Mouse (Mus musculus) hindbrain, embryonic 14.5 days (tissue): ENCODE measurements around the gene Map4k5. TPM values are rescaled to one million over a fixed set of nuclear protein-coding genes. Genes with fewer than 3 reads are reported as not detected.

ENCODE experiments used
- ATAC-seq: fragments of 200-750 bp; cut with Nextera tagmentation; 2 replicates; pipeline ENCODE4 v1.8.0; 2017; ENCODE audit warnings: moderate number of reproducible peaks, mild to moderate bottlenecking, moderate TSS enrichment, moderate library complexity; ENCODE audit not compliant: low FRiP score
- DNase-seq: peaks from one replicate; pipeline ENCODE4 v3.0.0-alpha.2; 2015; ENCODE audit warnings: low spot score
- H3K27ac ChIP-seq: fragments of 300-500 bp; sonication (generic); 2 replicates; pipeline ENCODE4 v1.5.1; 2014; ENCODE audit warnings: mild to moderate bottlenecking, moderate library complexity
- H3K27me3 ChIP-seq: fragments of 300-500 bp; sonication (generic); 2 replicates; pipeline ENCODE4 v1.6.1; 2014; ENCODE audit warnings: mild to moderate bottlenecking, low read length, mixed read lengths; ENCODE audit not compliant: control insufficient read depth, insufficient read depth
- H3K36me3 ChIP-seq: fragments of 300-500 bp; sonication (generic); replicated peaks from 2 replicates; pipeline ENCODE4 v1.6.1; 2014; ENCODE audit not compliant: control insufficient read depth, insufficient read depth
- H3K4me1 ChIP-seq: fragments of 300-500 bp; sonication (generic); replicated peaks from 2 replicates; pipeline ENCODE4 v1.6.1; 2014; ENCODE audit warnings: antibody characterized with exemption, low read length, mixed read lengths; ENCODE audit not compliant: control insufficient read depth, insufficient read depth
- H3K4me2 ChIP-seq: fragments of 300-500 bp; sonication (generic); replicated peaks from 2 replicates; pipeline ENCODE4 v1.6.1; 2014; ENCODE audit warnings: mild to moderate bottlenecking, moderate library complexity
- H3K4me3 ChIP-seq: fragments of 300-500 bp; sonication (generic); replicated peaks from 2 replicates; pipeline ENCODE4 v1.5.1; 2014; ENCODE audit warnings: mild to moderate bottlenecking, low read length
- H3K9ac ChIP-seq: fragments of 300-500 bp; sonication (generic); 2 replicates; pipeline ENCODE4 v1.6.1; 2014
- H3K9me3 ChIP-seq: fragments of 300-500 bp; sonication (generic); 2 replicates; pipeline ENCODE4 v1.6.1; 2016; ENCODE audit warnings: low read length; ENCODE audit not compliant: control insufficient read depth
- WGBS: fragments of 180-500 bp; shearing (Covaris S2); extraction: QIAGEN DNeasy Blood & Tissue Kit; methylation state at CpG from one replicate; pipeline ENCODE4 v1.1.7; 2014; 5-methylcytosine and 5-hydroxymethylcytosine counted together
- polyA plus RNA-seq: library from polyadenylated mRNA; unstranded; fragments of >200 nt; fragmentation: Nextera tagmentation; extraction: Ambion mirVana; gene quantifications from 2 replicates; pipeline ENCODE4 v1.2.1, GENCODE M21; 2014

The Map4k5 gene
- polyA plus RNA-seq, 1 experiment from 2014 or later: 37.7 TPM

- 95% methylated on average over 12 of the region's 12 CpGs for WGBS
- H3K36me3 ChIP-seq: peaks cover 36% of the 10 kb centered on the region
- ATAC-seq: no peak
These were observed 37.2 kb downstream of the Map4k5 start for GRCm38 (mm10) chr12:69855641-69856300.

GRCm38 (mm10) chr12:69853942-69854341 lies 39.1 kb downstream of the Map4k5 start:
- ATAC-seq: no peak
- 86% methylated on average over 2 of the region's 2 CpGs for WGBS

More at GRCm38 (mm10) chr12:69855641-69856300, 37.2 kb downstream of the Map4k5 start:
- H3K27ac ChIP-seq: no peak overlapping the region
- no peaks in the 10 kb centered on the region for H3K4me1 ChIP-seq
- H3K9me3 ChIP-seq: no peaks in the 10 kb centered on the region
- H3K4me3 ChIP-seq: no peak overlapping the region
- no peak overlapping the region for H3K9ac ChIP-seq
- H3K4me2 ChIP-seq: no peak overlapping the region
- no peak for DNase-seq
- H3K27me3 ChIP-seq: no peaks in the 10 kb centered on the region

GRCm38 (mm10) chr12:69853387-69853786 lies 39.6 kb downstream of the Map4k5 start:
- H3K27ac ChIP-seq: no peak overlapping the region
- H3K27me3 ChIP-seq: no peaks in the 10 kb centered on the region
- H3K4me1 ChIP-seq: no peaks in the 10 kb centered on the region
- no peak for ATAC-seq
- H3K4me3 ChIP-seq: no peak overlapping the region
- WGBS: 88% methylated on average over 11 of the region's 11 CpGs
- H3K9ac ChIP-seq: no peak overlapping the region
- H3K4me2 ChIP-seq: no peak overlapping the region
- peaks cover 49% of the 10 kb centered on the region for H3K36me3 ChIP-seq
- DNase-seq: no peak
- H3K9me3 ChIP-seq: no peaks in the 10 kb centered on the region

More at GRCm38 (mm10) chr12:69853942-69854341, 39.1 kb downstream of the Map4k5 start:
- H3K27me3 ChIP-seq: no peaks in the 10 kb centered on the region
- no peak overlapping the region for H3K4me3 ChIP-seq
- no peaks in the 10 kb centered on the region for H3K4me1 ChIP-seq
- H3K9me3 ChIP-seq: no peaks in the 10 kb centered on the region
- no peak overlapping the region for H3K27ac ChIP-seq
- no peak for DNase-seq
- H3K9ac ChIP-seq: no peak overlapping the region
- no peak overlapping the region for H3K4me2 ChIP-seq
- H3K36me3 ChIP-seq: peaks cover 43% of the 10 kb centered on the region

GRCm38 (mm10) chr12:69852288-69852687 lies 40.7 kb downstream of the Map4k5 start:
- no peak overlapping the region for H3K27ac ChIP-seq
- H3K4me3 ChIP-seq: no peak overlapping the region
- H3K36me3 ChIP-seq: peaks cover 59% of the 10 kb centered on the region
- DNase-seq: no peak
- no peak overlapping the region for H3K4me2 ChIP-seq
- no peaks in the 10 kb centered on the region for H3K4me1 ChIP-seq
- no peak for ATAC-seq
- no peaks in the 10 kb centered on the region for H3K9me3 ChIP-seq
- WGBS: 81% methylated on average over 9 of the region's 9 CpGs
- H3K9ac ChIP-seq: no peak overlapping the region
- H3K27me3 ChIP-seq: no peaks in the 10 kb centered on the region

- Histone ChIP-seq H3K27ac (no peak overlapping the region), H3K4me1 (peaks cover 7% of the 10 kb centered on the region; the same call in 1 of the 2 replicates), H3K9me3 (no peaks in the 10 kb centered on the region), H3K36me3 (peaks cover 69% of the 10 kb centered on the region), H3K9ac (no peak overlapping the region), H3K27me3 (no peaks in the 10 kb centered on the region), H3K4me2 (no peak overlapping the region), H3K4me3 (no peak overlapping the region)
- 93% methylated on average over 12 of the region's 12 CpGs for WGBS
- ATAC-seq: no peak
- no peak for DNase-seq
These were observed 44.7 kb downstream of the Map4k5 start for GRCm38 (mm10) chr12:69848083-69848878.

GRCm38 (mm10) chr12:69846499-69846898 lies 46.5 kb downstream of the Map4k5 start:
- peaks cover 65% of the 10 kb centered on the region for H3K36me3 ChIP-seq
- no peaks in the 10 kb centered on the region for H3K27me3 ChIP-seq
- DNase-seq (no peak), ATAC-seq (no peak)
- H3K4me2 ChIP-seq: no peak overlapping the region
- no peaks in the 10 kb centered on the region for H3K9me3 ChIP-seq
- no peak overlapping the region for H3K9ac ChIP-seq
- H3K27ac ChIP-seq: no peak overlapping the region
- H3K4me3 ChIP-seq: no peak overlapping the region
- WGBS: 95% methylated on average over 9 of the region's 9 CpGs
- peaks cover 14% of the 10 kb centered on the region; the same call in 1 of the 2 replicates for H3K4me1 ChIP-seq

GRCm38 (mm10) chr12:69845722-69846121 lies 47.3 kb downstream of the Map4k5 start:
- Histone ChIP-seq H3K4me3 (no peak overlapping the region), H3K36me3 (peaks cover 62% of the 10 kb centered on the region), H3K4me1 (peaks cover 14% of the 10 kb centered on the region; the same call in 1 of the 2 replicates), H3K9ac (no peak overlapping the region), H3K27me3 (no peaks in the 10 kb centered on the region), H3K4me2 (no peak overlapping the region), H3K9me3 (no peaks in the 10 kb centered on the region), H3K27ac (no peak overlapping the region)
- WGBS: 93% methylated on average over 9 of the region's 9 CpGs
- ATAC-seq (no peak), DNase-seq (no peak)

- H3K4me3 ChIP-seq: no peak overlapping the region
- H3K36me3 ChIP-seq: peaks cover 71% of the 10 kb centered on the region
- peak overlapping the region; percentile 67; the same call in 1 of the 2 replicates for H3K27ac ChIP-seq
- no peaks in the 10 kb centered on the region for H3K27me3 ChIP-seq
- no peaks in the 10 kb centered on the region for H3K9me3 ChIP-seq
- no peak overlapping the region for H3K9ac ChIP-seq
- H3K4me1 ChIP-seq: peaks cover 14% of the 10 kb centered on the region; the same call in 1 of the 2 replicates
- H3K4me2 ChIP-seq: no peak overlapping the region
- WGBS: 48% methylated on average over 19 of the region's 19 CpGs
- DNase-seq (peak; percentile 77), ATAC-seq (peak; percentile 68; the same call in 1 of the 2 replicates)
These were observed 49.2 kb downstream of the Map4k5 start for GRCm38 (mm10) chr12:69843531-69844445.
